Mouse (Mus musculus): Measurements from ENCODE around the gene Cmah. TPM values are rescaled to one million over a fixed set of nuclear protein-coding genes. Genes with fewer than 3 reads are reported as not detected.

The Cmah gene
- total and polyA plus RNA-seq, 3 experiments: 0.18 to 4.2 (median 3.0) TPM

GRCm38 (mm10) chr13:24518887-24519286 is 191.7 kb downstream of the Cmah start:
- peak; percentile 61 for DNase-seq

- no peak for DNase-seq
These were observed 192.9 kb downstream of the Cmah start for GRCm38 (mm10) chr13:24519976-24520647.

- no peak for DNase-seq
These were observed 193.6 kb downstream of the Cmah start for GRCm38 (mm10) chr13:24520796-24521195.

- no peak for DNase-seq
These were observed 194.5 kb downstream of the Cmah start for GRCm38 (mm10) chr13:24521446-24522342.

GRCm38 (mm10) chr13:24522343-24522837 is 195.2 kb downstream of the Cmah start:
- no peak for DNase-seq

GRCm38 (mm10) chr13:24523587-24524221 is 196.5 kb downstream of the Cmah start:
- DNase-seq: no peak

GRCm38 (mm10) chr13:24524468-24524867 is 197.3 kb downstream of the Cmah start:
- DNase-seq: no peak

- DNase-seq: no peak
These were observed 198.3 kb downstream of the Cmah start for GRCm38 (mm10) chr13:24525551-24525950.

- no peak for DNase-seq
These were observed 199.7 kb downstream of the Cmah start for GRCm38 (mm10) chr13:24526916-24527315.

Other genes with a start within 250 kb of the Cmah start
- gene Carmil1, start 46.6 kb upstream of the Cmah start, total RNA-seq (2021): 10 to 100 TPM; 52.7 to 61.4 TPM
- gene Carmil1, start 46.6 kb upstream of the Cmah start, polyA plus RNA-seq (2012; rRNA removed): 3.8 and 5.7 TPM in 2 replicates